Mouse (Mus musculus): Measurements from ENCODE around the gene 8030474K03Rik.
"Not testable (repeated sequence)": the region's sequence is repeated elsewhere in the genome, so short reads cannot be mapped to it uniquely, and the experiment has no call there.

GRCm38 (mm10) chrX:101819980-101820379, 25.5 kb downstream of the 8030474K03Rik start:
- TF ChIP-seq CTCF (IDR thresholded peaks at IDR 0.05; ENCODE audit: extremely low read depth, insufficient read length, insufficient replicate concordance, low read depth, low read length); POLR2A (IDR thresholded peaks at IDR 0.05; ENCODE audit: low read depth, low read length): not testable (repeated sequence)

Data from small intestine, adult 2 months (tissue).